Mouse (Mus musculus) A20 (cell line): ENCODE results near the gene Tmem30c.

Experiments used
- DNase-seq: peaks from one replicate; pipeline ENCODE4 v3.0.0-alpha.2; 2011; ENCODE audit warnings: low read depth, low spot score

Gene Tmem30c

GRCm38 (mm10) chr16:57295216-57295934, 2.7 kb upstream of the Tmem30c start:
- DNase-seq = no peak

DNA sequence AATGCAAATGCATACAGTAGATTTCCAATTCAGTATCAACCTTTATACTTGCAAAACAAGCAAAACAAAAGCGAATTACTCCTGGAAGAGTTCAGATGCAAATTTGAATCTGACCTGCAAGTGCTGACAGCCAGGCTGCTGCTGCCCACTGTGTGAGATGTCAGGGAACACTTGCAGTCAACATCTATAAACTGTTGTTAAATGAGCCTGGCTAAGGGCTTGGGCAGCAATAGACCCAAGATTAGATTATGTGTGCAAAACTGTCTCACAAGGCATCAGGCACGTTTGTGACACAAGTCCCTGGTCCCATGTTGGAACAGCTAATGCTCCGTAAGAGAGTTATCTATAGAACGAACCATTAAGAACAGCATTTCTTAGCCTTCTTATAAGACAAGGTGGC, 369 bp downstream of the Tmem30c start:
- no peak for DNase-seq

DNA sequence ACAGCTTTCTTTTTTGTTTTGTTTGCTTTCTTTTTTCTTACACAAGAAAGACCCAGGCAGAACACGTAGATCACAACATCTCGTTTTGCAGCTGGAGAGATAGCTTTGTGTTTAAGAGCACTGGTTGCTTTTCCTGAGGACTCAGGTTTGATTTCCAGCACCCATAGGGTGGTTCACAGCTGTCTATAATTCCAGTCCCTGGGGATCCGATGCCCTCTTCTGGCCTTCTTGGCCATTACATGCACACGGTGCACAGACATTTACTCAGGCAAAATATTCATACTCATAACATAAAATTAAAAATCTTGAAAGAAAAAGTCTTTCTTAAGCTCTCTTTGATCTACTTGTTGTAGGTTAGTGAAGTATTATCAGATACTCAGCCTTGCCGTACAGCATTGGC, 969 bp downstream of the Tmem30c start:
- DNase-seq = peak; percentile 10

GRCm38 (mm10) chr16:57281417-57281816, 11.2 kb downstream of the Tmem30c start:
- no peak for DNase-seq

GRCm38 (mm10) chr16:57280221-57281217, 12.1 kb downstream of the Tmem30c start:
- no peak for DNase-seq

GRCm38 (mm10) chr16:57278976-57279626, 13.6 kb downstream of the Tmem30c start:
- DNase-seq = no peak

DNA sequence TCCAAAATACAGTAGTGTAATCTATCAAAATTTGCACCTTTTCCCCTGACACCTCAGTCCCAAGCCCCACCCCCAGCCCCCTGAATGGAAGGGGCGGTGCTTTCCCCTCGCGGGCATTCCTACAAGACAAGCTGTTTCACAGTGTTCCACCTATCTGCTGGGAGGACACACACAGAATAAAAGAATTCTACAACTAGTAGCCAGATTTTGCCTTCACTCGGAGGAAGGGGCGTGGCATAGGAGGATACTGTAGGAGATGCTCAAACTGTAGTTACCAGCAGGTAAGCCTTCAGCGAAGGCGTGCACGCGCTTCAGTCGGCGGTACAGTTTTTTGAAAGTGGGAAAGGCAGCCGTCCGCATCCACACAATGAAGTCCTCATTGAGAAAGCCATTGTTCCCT, 22.9 kb downstream of the Tmem30c start:
- no peak for DNase-seq

GRCm38 (mm10) chr16:57268058-57268841, 24.4 kb downstream of the Tmem30c start:
- no peak for DNase-seq

DNA sequence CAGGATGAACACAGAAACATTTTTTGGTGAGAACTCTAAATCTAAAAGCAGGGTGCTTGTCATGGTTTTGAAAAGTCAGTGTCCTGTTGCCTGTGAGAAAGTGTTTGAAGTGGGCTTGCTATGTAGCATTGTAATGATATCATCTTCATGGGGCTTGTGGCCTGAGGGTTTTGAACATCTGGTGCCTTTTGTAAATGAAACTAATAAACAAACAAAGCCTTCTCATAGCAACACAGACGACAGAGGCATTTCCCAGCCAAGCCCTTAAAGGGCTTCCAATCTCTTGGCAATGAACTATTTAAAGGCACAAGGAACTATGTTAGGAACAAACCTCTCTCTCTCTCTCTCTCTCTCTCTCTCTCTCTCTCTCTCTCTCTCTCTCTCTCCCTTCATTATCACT, 25.6 kb downstream of the Tmem30c start:
- no peak for DNase-seq

- no peak for DNase-seq
Observed at GRCm38 (mm10) chr16:57260152-57260551, 32.5 kb downstream of the Tmem30c start.

- peak; percentile 53 for DNase-seq
Observed at GRCm38 (mm10) chr16:57259356-57260083, 33.1 kb downstream of the Tmem30c start.

- no peak for DNase-seq
Observed at GRCm38 (mm10) chr16:57251589-57252421, 40.9 kb downstream of the Tmem30c start.

DNA sequence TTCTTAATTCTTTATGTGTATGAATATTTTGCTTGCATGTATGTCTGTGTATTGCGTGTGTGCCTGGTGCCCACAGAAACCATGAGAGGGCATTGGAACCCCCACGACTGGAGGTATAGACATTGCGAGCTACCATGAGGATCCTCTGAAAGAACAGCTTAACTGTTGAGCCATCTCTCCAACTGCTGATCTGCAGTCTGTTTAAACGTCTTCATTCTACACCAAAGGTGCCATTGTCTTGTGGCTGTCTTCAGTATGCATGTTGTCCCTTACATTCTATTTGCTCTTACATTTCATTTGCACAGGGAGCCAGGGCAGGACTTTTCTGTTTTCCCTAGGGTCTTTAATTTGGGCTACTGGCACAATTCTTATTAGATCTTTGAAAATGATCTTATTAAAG, 41.7 kb downstream of the Tmem30c start:
- no peak for DNase-seq

- DNase-seq = no peak
Observed at GRCm38 (mm10) chr16:57247464-57247863, 45.2 kb downstream of the Tmem30c start.

DNA sequence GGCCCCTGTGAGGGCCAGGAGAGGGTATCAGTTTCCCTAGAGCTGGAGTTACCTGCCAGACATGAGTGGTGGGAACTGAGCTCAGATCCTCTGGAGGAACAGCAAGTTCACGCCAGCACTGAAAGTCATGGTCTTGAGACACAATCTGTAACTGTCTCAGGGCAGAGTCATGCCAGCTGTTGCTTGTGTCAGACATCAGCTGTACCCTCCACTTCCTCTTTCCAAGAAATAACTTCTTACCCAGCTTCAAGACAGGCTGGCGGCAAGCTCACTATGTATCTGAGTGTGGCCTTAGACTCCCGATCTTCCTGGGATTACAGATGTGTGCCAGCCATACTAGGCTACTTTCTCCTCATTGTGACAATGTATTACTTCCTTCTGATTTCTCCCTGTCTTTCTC, 46.1 kb downstream of the Tmem30c start:
- peak; percentile 54 for DNase-seq

GRCm38 (mm10) chr16:57243858-57244248, 48.8 kb downstream of the Tmem30c start:
- DNase-seq = peak; percentile 63

GRCm38 (mm10) chr16:57243205-57243857, 49.3 kb downstream of the Tmem30c start:
- peak; percentile 22 for DNase-seq

DNA sequence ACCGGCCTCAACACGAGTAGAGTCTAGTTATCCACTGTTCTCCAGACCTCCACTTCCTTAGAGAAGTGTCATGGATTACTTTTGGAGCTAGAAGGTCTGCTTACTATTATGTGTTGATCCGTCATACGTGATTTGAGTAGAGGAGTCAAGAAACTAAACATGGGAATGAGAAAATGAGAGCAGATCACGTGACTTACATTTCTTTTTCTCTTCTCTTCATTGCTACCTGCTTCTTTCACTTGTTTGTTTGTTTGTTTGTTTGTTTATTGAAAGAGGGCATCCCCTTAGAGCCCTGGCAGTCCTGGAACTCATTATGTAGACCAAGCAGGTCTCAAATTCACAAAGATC, 49.8 kb downstream of the Tmem30c start:
- DNase-seq = no peak

- DNase-seq = no peak
Observed at GRCm38 (mm10) chr16:57235871-57236510, 56.7 kb downstream of the Tmem30c start.
